Mouse (Mus musculus): Measurements from ENCODE around the gene Rab3d. TPM values are rescaled to one million over a fixed set of nuclear protein-coding genes. Genes with fewer than 3 reads are reported as not detected.

Gene Rab3d
- polyA plus RNA-seq, 1 experiment from 2014 or later = 22.1 TPM

DNA sequence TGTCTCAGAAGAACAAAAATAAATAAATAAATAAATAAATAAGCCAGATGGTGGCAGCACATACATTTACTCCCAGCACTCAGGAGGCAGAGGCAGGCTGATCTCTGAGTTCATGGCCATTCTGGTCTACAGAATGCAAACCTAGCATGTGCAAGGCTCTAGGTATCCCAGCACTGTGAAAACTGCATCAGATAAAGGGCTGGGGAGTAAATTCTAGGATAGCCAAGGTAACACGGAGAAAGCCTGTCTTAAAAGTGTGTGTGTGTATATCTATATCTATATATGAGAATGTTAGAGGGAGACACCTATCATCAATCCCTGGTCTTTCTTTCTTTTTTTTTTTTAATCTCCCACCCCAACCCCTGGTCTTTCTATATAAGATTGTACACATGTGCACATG is 7.5 kb upstream of the Rab3d start:
- CTCF ChIA-PET = no interaction called here
- no peak for DNase-seq (ENCODE audit: low read depth, low spot score)
- POLR2A ChIA-PET = no interaction called here
- in situ Hi-C loops (cut with MboI; ENCODE audit: low pct_unique_long_range_greater_than_20kb) = no loop called here
- H3K27me3 ChIP-seq = no peaks in the 10 kb centered on the region
- ATAC-seq = no peak
- no peak for TF ChIP-seq CTCF (IDR thresholded peaks at IDR 0.05)

DNA sequence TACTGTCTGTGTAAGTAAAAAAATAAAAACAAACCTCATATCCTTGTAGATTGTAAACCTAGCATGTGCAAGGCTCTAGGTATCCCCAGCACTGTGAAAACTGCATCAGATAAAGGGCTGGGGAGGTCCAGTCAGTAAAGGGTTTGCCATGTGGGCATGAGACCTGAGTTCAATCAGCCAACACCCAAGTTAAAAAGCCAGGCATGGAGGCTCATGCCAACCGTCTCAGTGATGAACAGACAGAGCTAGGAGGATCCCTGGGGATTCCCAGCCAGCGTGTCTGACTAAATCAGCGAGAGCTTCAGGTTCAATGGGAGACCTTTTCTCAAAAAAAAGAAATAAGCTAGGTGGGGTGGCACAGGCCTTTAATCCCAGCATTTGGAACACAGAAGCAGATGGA is 7.0 kb upstream of the Rab3d start:
- ChIA-PET POLR2A (no interaction called here), CTCF (no interaction called here)
- in situ Hi-C loops (cut with MboI; ENCODE audit: low pct_unique_long_range_greater_than_20kb) = no loop called here
- TF ChIP-seq CTCF (IDR thresholded peaks at IDR 0.05) = no peak
- H3K27me3 ChIP-seq = no peaks in the 10 kb centered on the region
- ATAC-seq (no peak), DNase-seq (ENCODE audit: low read depth, low spot score) (no peak)

DNA sequence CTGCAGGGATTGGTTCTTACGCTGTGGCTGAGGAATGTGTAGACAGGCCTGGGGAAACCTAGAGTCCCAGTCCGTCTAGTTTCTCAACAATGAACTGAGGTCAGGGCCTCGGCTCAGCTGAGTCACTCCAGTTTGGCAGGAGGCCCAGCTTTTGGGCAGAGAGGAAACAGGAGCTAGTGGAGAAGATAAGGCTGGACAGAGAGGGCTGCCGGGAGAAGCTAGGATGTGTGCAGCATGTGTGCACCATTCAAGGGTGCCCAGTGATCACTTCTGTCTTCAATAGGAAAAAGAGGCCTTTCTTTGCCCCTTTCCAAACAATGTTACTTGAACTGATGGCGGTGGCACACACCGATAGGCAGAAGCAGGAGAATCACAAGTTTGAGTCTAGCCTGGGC is 6.1 kb upstream of the Rab3d start:
- POLR2A ChIA-PET = no interaction called here
- CTCF ChIA-PET = no interaction called here
- no peak for TF ChIP-seq CTCF (IDR thresholded peaks at IDR 0.05)
- peak; percentile 87 for DNase-seq (ENCODE audit: low read depth, low spot score)
- no peaks in the 10 kb centered on the region for H3K27me3 ChIP-seq
- peak; percentile 82 for ATAC-seq
- in situ Hi-C loops (cut with MboI; ENCODE audit: low pct_unique_long_range_greater_than_20kb) = no loop called here

DNA sequence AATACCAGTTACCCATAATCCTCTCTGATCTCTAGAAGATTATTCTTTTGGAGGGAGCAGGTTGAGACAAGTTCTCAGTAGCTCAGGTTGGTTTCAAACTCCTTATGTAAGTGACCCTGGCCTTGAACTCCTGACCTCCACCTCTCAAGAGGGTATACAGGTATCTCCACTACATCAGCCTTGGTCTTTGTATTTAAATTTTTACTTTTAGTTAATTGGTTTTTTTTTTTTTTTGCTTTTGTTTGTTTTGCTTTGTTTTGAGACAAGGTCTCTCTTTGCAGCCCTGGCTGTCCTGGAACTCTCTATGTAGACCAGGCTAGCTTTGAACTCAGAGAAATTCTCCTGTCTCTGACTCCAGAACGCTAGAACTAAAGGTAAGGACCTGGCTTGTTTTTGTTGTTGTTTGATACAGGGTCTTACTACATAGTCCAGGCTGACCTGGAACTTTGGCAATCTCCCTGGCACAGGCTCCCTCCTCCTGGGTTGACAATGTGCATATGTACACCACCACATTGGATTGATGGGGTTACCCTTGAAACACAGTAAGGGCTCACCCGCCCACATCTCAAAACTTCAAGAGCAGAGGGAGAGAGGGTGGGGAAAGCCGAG is 5.6 kb upstream of the Rab3d start:
- in situ Hi-C loops (cut with MboI; ENCODE audit: low pct_unique_long_range_greater_than_20kb) = no loop called here
- ChIA-PET POLR2A (no interaction called here), CTCF (no interaction called here)
- H3K27me3 ChIP-seq = no peaks in the 10 kb centered on the region
- TF ChIP-seq CTCF (IDR thresholded peaks at IDR 0.05) = no peak
- ATAC-seq (no peak), DNase-seq (ENCODE audit: low read depth, low spot score) (no peak)

DNA sequence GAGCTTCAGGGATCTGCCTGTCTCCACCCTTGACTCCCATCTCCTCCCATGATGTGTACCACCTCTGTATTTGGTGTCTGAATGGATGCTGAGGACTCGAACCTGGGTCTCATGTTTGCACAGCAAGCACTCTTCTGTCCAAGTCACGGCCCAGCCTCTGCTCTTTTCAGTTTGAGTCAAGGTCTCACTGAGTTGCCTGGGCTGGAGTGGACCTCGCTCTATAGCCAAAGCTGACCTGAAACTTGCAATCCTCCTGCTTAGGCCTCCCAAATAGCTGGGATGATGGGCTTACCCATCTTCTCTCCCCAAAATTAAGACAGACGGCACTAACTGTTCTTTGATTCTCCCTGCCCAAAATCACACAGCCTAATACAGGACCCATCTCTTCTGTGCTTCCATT is 5.0 kb upstream of the Rab3d start:
- no peaks in the 10 kb centered on the region for H3K27me3 ChIP-seq
- in situ Hi-C loops (cut with MboI; ENCODE audit: low pct_unique_long_range_greater_than_20kb) = no loop called here
- ChIA-PET POLR2A (no interaction called here), CTCF (no interaction called here)
- no peak for TF ChIP-seq CTCF (IDR thresholded peaks at IDR 0.05)
- no peak for DNase-seq (ENCODE audit: low read depth, low spot score)
- ATAC-seq = no peak

DNA sequence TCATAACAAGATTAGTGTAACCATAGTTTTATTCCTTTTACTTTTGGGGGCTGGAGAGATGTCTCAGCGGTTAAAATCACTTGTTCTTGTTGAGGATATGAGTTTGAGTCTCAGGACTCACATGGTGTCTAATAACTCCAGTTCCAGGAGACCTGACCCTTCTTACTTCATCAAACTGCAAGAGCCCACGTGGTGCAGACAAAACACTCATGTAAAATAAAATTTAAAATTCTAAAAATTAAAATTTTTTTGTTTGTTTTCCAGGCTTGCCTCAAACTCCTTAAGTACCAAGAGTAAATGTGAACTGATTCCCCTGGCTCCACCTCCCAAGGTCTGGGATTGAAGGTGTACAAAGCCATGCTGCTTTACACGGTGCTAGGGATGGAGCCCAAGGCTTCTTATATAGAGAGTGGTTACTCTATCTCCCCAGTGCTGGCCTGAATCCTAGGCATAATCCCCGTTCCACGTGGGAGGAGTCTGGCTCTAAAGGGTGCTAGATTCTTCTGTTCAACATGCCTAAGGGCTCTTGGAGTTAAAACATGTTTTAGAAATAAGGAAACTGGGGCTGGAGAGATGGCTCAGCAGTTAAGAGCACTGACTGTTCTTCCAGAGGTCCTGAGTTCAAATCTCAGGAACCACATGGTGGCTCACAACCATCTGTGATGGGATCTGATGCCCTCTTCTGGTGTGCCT is 846 bp upstream of the Rab3d start:
- in situ Hi-C loops (cut with MboI; ENCODE audit: low pct_unique_long_range_greater_than_20kb) = no loop called here
- POLR2A ChIA-PET = no interaction called here
- DNase-seq (ENCODE audit: low read depth, low spot score) (no peak), ATAC-seq (peak; percentile 6)
- CTCF ChIA-PET = no interaction called here
- no peaks in the 10 kb centered on the region for H3K27me3 ChIP-seq
- no peak for TF ChIP-seq CTCF (IDR thresholded peaks at IDR 0.05)

DNA sequence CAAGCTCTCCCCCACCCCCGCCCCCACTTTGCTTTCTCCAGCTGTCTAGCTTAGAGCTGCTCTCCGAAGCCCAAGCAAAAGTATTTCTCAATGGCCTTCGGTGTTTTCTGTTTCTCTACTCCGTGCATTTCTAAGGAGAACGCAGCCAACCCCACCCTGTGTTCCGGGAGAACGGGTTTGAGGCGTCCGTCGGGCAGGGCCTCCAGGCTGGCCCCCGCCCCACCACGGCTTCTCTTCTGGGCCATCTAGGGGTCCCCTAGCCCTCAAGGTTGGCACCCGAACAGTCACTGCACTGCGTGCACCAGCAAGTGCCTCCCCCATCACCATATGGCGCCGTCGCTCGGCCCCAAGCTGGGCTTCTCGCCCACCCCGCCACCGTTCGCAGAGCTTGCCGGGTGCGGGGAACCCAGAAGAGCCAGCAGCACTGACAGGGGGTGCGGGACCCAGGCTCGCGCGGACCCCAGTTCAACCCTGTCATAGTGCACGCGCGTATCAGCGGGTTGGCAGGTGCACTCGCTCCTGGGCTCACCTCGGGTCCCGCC is 428 bp downstream of the Rab3d start:
- CTCF ChIA-PET = no interaction called here
- DNase-seq (ENCODE audit: low read depth, low spot score) (no peak), ATAC-seq (peak; percentile 27)
- in situ Hi-C loops (cut with MboI; ENCODE audit: low pct_unique_long_range_greater_than_20kb) = no loop called here
- POLR2A ChIA-PET = no interaction called here
- no peaks in the 10 kb centered on the region for H3K27me3 ChIP-seq
- TF ChIP-seq CTCF (IDR thresholded peaks at IDR 0.05) = no peak

DNA sequence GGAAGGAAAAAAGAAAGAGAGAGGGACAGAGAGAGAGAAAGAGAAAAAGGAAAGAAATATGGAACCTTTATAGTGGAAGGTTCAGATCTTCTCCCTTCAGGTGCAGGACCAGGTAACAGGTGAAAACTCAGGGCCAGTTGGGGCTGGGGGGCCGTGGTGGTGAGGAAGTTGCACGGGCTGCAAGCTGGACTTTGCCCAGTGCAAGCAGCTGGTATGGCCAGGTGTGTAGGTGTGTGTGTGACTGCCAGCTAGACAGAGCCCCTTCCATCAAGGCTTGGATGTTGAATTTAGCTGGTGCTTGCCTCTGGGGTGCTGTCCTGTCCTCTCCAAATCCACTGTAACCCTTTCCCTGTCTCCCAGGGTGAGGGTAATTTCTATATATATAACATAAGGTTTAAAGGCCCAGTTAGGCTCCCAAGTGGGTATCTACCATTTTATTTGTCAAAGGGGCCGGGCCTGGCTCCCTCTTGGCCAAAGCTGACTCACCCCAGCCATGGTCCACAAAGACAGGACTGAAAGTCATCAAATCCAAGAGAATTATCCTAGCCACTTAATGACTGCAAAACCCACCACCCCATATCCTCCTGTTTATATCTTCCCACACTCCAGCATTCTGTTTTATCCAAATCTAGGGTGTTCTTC is 1.0 kb downstream of the Rab3d start:
- DNase-seq (ENCODE audit: low read depth, low spot score) (no peak), ATAC-seq (no peak)
- in situ Hi-C loops (cut with MboI; ENCODE audit: low pct_unique_long_range_greater_than_20kb) = no loop called here
- no peak for TF ChIP-seq CTCF (IDR thresholded peaks at IDR 0.05)
- no peaks in the 10 kb centered on the region for H3K27me3 ChIP-seq
- ChIA-PET CTCF (no interaction called here), POLR2A (no interaction called here)

DNA sequence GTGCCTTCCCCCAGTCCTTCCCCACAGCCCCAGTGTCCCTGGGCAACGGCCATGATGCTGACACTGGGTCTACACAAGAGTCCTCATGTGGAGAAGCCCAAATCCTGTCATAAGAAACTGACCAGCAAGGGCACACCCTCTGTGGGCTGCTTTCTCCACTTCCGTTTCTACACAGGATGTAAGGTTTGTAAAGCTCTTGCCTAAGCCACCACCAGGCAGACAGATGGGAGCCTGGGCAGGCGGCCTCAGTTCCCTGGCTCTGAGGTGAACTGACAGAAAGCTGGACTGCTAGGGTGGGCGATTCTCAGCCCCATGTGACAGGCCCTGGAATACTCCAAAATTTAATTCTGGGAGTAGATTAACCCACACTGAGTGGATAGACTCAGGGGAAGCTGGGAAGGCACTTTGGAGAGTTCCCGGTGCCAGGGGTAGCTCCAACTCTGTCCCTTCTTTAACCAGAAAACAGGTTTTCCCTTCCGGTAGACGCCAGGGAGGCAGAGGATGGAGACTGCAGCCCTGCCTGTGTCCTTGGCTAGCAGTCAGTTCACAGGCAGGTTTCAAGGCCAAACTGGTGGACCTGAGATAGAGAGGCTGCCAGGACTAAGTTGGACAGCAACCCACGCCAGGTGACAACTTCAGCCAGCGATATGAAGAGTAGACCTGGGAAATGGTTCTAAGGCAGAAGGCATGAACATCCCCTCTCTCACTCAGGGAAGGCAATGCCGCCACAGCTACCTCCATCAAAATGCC is 8.3 kb downstream of the Rab3d start:
- no peak for TF ChIP-seq CTCF (IDR thresholded peaks at IDR 0.05)
- in situ Hi-C loops (cut with MboI; ENCODE audit: low pct_unique_long_range_greater_than_20kb) = no loop called here
- no peak for DNase-seq (ENCODE audit: low read depth, low spot score)
- H3K27me3 ChIP-seq = no peaks in the 10 kb centered on the region
- ChIA-PET CTCF (interaction anchor here (1.1 kb wide), 1 partner anchor 18 kb away, joined by 3 read pairs; the partner anchor contains the start of genes Ccdc159 and Tmem205), POLR2A (no interaction called here)
- no peak for ATAC-seq

DNA sequence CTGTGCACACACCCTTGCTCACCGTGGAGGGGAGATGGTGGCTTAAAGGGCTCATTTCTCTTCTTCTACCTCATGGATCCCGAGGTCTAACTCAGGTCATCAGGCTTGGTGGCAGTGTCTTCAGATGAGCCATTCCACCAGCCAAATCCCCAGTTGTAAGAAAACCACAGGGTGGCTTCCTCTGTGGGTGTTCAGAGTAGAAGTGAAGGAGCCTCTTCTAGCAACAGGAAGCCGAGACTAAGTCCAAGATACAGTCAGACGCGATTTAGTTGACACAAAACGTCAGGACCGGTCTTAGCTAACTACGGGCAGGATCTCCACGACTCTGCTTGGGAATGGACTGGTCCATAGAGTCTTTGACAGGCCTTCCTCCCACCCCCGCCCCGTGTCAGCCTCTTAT is 9.8 kb downstream of the Rab3d start:
- ChIA-PET POLR2A (no interaction called here), CTCF (interaction anchor here (1.1 kb wide), 1 partner anchor 19 kb away, joined by 3 read pairs; the partner anchor contains the start of genes Ccdc159 and Tmem205)
- H3K27me3 ChIP-seq = no peaks in the 10 kb centered on the region
- no peak for ATAC-seq
- in situ Hi-C loops (cut with MboI; ENCODE audit: low pct_unique_long_range_greater_than_20kb) = no loop called here
- no peak for DNase-seq (ENCODE audit: low read depth, low spot score)
- no peak for TF ChIP-seq CTCF (IDR thresholded peaks at IDR 0.05)

DNA sequence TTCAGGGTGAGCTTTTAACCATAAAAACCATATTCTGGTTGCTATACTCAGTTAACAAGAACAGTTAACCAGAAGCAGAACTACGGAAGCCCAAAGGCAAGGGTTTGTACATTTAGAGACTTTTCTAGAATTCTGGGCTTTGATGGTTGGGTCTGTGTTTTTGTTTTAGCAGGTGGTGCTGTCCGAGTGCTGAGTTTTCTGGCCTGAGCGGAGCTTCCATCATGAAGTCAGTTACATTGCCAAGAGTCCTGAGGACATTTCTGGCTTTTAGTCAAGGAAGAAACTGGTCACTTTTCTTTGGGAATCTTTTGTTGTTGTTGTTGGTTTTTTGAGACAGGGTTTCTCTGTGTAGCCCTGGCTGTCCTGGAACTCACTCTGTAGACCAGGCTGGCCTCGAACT is 14.0 kb downstream of the Rab3d start:
- CTCF ChIA-PET = no interaction called here
- ATAC-seq (no peak), DNase-seq (ENCODE audit: low read depth, low spot score) (no peak)
- TF ChIP-seq CTCF (IDR thresholded peaks at IDR 0.05) = no peak
- no peaks in the 10 kb centered on the region for H3K27me3 ChIP-seq
- POLR2A ChIA-PET = no interaction called here
- in situ Hi-C loops (cut with MboI; ENCODE audit: low pct_unique_long_range_greater_than_20kb) = no loop called here
